Mouse (Mus musculus): ENCODE data around the gene Olfr1402.

DNA sequence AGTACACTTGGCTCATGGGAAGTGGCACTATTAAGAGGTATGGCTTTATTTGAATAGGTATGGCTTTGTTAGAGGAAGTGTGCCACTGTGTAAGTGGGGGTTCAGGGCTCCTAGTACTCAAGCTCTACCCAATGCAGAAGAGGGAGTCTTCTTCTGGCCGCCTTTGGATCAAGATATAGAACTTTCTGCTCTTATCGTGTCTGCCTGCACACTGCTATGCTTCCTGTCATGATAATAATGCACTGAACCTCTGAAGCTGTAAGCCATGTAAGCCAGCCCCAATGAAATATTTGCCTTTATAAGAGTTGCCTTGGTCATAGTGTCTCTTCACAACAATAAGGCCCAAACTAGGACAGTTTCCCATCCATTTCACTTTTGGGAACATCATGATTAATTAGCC is 16.8 kb upstream of the Olfr1402 start:
- no peak for TF ChIP-seq CTCF (IDR thresholded peaks at IDR 0.05; ENCODE audit: borderline replicate concordance, insufficient read depth, low read depth, low read length)
- no peak for TF ChIP-seq POLR2A (IDR thresholded peaks at IDR 0.05; ENCODE audit: borderline replicate concordance, insufficient read depth, low read length)
